28 mouse cellular contexts compared by ENCODE assay signal in the genomic region with DNA sequence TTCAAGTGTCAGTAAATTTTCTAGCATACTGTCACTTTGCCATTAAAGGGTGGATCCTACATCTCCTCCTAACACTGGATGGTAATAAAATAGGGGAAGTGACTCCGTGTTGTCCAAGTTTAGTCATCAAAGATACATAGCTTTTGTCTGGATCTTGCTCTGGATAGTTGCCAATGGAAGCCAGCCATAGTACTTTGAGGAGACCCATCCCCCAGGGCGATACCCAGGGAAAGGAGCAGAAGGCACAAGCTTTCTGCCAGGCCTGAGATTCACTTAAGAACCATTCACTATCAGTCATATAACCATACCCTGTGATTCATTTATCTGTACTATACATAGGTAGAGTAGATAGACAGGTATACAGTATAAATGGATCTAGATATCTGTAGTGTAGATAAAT. TPM values are rescaled to one million over a fixed set of nuclear protein-coding genes. Genes with fewer than 3 reads are reported as not detected.
"Had no signal": no experiment of that assay in that cellular context is flagged by ENCODE, and none has a peak within 500 bp of the region (broad histone marks: within the 10 kb centered on the region; RNA-seq: fewer than 3 reads in every experiment).

No protein-coding gene starts in this region.

- DNase-seq: gastrocnemius, postnatal 14 days; gastrocnemius, postnatal 36 days; heart, adult 11 months; heart, adult 2 months; heart, postnatal 14 days; heart, postnatal 36 days; kidney, adult 11 months; kidney, adult 2 months; kidney, adult 9 months; kidney, postnatal 14 days; kidney, postnatal 36 days; layer of hippocampus, adult 9-11 months; layer of hippocampus, postnatal 36 days had no signal

- H3K9me3 ChIP-seq: heart, embryonic 15.5 days; hindbrain, embryonic 13.5 days; hindbrain, embryonic 15.5 days; limb, embryonic 15.5 days had no signal

- H3K4me3 ChIP-seq: heart, adult 2 months; heart, embryonic 13.5 days; heart, embryonic 15.5 days; hindbrain, embryonic 13.5 days; hindbrain, embryonic 15.5 days; kidney, embryonic 15.5 days; limb, embryonic 13.5 days; limb, embryonic 15.5 days; liver, embryonic 12.5 days had no signal

- ATAC-seq: hindbrain, postnatal 0 days; intestine, embryonic 16.5 days; liver, embryonic 12.5 days had no signal

- H3K4me1 ChIP-seq: heart, embryonic 13.5 days; heart, embryonic 15.5 days; hindbrain, embryonic 13.5 days; hindbrain, embryonic 15.5 days; kidney, embryonic 15.5 days; limb, embryonic 13.5 days; limb, embryonic 15.5 days; liver, embryonic 12.5 days had no signal

- H3K27ac ChIP-seq: heart, adult 2 months; heart, embryonic 13.5 days; heart, embryonic 15.5 days; hindbrain, embryonic 13.5 days; hindbrain, embryonic 15.5 days; hindbrain, postnatal 0 days; kidney, embryonic 15.5 days; kidney, postnatal 0 days; limb, embryonic 13.5 days; limb, embryonic 15.5 days; liver, embryonic 12.5 days; liver, embryonic 14.5 days had no signal

- H3K27me3 ChIP-seq: heart, embryonic 13.5 days; heart, embryonic 15.5 days; hindbrain, embryonic 13.5 days; hindbrain, embryonic 15.5 days; kidney, embryonic 15.5 days; limb, embryonic 13.5 days; limb, embryonic 15.5 days; liver, embryonic 12.5 days had no signal

- H3K4me2 ChIP-seq: heart, embryonic 11.5 days; heart, embryonic 13.5 days; heart, embryonic 15.5 days; hindbrain, embryonic 13.5 days; hindbrain, embryonic 15.5 days; kidney, embryonic 15.5 days; limb, embryonic 13.5 days; limb, embryonic 15.5 days; liver, embryonic 12.5 days had no signal

- H3K36me3 ChIP-seq: heart, embryonic 13.5 days; heart, embryonic 15.5 days; hindbrain, embryonic 13.5 days; hindbrain, embryonic 15.5 days; kidney, embryonic 15.5 days; limb, embryonic 13.5 days; limb, embryonic 15.5 days; liver, embryonic 12.5 days had no signal

- H3K9ac ChIP-seq: heart, embryonic 13.5 days; heart, embryonic 15.5 days; hindbrain, embryonic 13.5 days; hindbrain, embryonic 15.5 days; kidney, embryonic 15.5 days; limb, embryonic 13.5 days; limb, embryonic 15.5 days; liver, embryonic 12.5 days; liver, embryonic 14.5 days had no signal

RNA-seq across cellular contexts. Expression of a gene that starts 20.0 kb away (rescaled TPM):
- total RNA-seq: gastrocnemius, postnatal 36 days; hematopoietic stem cell, adult 5-6 weeks had no signal
- polyA plus RNA-seq: liver, adult 2 months had no signal
